Mouse (Mus musculus) ovary, adult 2 months (tissue): ENCODE results near the gene Prrc2c. TPM values are rescaled to one million over a fixed set of nuclear protein-coding genes. Genes with fewer than 3 reads are reported as not detected.

Experiments
- polyA plus RNA-seq: library from polyadenylated mRNA; depleted of rRNA; stranded (reverse); fragments of >200 nt; gene quantifications from 2 replicates; pipeline ENCODE4 v1.2.3, GENCODE M21; 2012; rRNA removed

Prrc2c gene
- polyA plus RNA-seq: 20.8 and 44.8 TPM in 2 replicates

DNA sequence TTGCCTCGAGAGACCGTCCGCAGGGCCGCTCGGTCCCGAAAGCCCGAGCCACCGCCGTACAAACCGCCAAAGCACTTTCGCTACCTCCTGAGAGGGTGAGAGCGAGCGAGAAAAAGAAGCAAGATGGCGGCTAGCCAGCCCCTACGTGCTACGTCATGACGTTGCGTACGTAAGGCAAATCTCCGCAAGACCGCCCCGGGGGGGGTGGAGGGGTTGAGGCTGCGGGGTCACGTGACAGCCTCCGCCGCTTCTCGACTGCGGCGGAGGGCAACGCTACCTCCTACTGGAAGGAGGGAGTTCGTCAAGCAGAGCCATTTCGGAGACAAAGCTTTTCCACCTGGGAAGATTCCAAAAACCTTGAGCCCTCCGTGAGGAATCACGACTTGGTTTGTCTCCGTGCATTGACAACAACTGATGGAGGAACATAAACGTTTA lies at the start of gene Prrc2c:
TSS of gene Prrc2c (minus strand) at position 156 of the 435 bp plus-strand sequence.

DNA sequence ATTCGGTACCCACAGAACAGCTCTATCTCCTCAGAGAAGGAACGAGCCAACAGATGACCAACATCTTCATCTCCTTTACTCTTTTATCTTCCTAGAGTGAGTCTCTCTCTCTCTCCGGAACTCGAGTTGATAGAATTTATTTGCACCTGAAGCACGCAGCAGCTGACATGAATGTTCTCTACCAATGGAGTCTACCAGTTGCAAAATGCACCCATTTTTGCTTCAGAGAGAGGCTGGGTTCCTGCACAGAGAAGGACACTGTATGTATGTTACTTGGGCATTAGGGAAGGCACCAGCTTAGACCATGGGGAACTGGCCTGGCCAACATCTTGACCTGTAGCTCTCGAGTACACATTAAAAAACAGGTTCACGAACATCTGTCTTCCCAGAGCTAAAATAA lies 82.2 kb downstream of the Prrc2c start, which contains the start of gene Myocos:
TSS of gene Myocos (minus strand) at position 101 of the 400 bp plus-strand sequence.

DNA sequence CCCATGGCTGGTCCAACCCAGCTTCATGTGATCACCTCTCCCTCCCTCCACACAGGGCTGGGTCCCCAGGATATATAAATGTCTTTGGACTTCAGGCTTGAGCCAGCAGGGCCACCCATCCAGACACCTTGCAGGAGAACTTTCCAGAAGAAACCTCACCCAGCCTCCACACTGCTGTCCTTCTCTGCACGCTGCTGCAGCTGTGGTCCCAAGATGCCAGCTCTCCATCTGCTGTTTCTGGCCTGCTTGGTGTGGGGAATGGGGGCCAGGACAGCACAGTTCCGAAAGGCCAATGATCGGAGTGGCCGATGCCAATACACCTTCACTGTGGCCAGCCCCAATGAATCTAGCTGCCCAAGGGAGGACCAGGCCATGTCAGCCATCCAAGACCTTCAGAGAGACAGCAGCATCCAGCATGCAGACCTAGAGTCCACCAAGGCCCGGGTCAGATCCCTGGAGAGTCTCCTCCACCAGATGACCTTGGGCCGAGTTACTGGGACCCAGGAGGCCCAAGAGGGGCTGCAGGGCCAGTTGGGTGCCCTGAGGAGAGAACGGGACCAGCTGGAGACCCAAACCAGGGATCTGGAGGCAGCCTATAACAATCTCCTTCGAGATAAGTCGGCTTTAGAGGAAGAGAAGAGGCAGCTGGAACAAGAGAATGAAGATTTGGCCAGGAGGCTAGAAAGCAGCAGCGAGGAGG lies 101.2 kb downstream of the Prrc2c start, which contains the start of gene Myoc:
TSS of gene Myoc (plus strand) at position 105 of the 700 bp plus-strand sequence.

Other genes starting within 250 kb of the Prrc2c start
- 13.4 and 15.5 TPM in 2 replicates for gene Mettl13, start 192.0 kb downstream of the Prrc2c start, polyA plus RNA-seq
- gene Vamp4, start 170.0 kb downstream of the Prrc2c start, polyA plus RNA-seq: 12.1 TPM in 2 replicates
- 5.4 and 9.0 TPM in 2 replicates for gene Myoc, start 101.4 kb downstream of the Prrc2c start, polyA plus RNA-seq
- gene Myocos, start 82.3 kb downstream of the Prrc2c start, polyA plus RNA-seq: 0.44 and 0.73 TPM in 2 replicates
- 0.39 TPM in 1 of 2 replicates, not detected in the other for gene Fmo4, start 73.4 kb upstream of the Prrc2c start, polyA plus RNA-seq
- gene Fmo1, start 126.1 kb upstream of the Prrc2c start, polyA plus RNA-seq: 6.7 and 11.1 TPM in 2 replicates
- gene Fmo2, start 158.2 kb upstream of the Prrc2c start, polyA plus RNA-seq: 2.8 and 4.4 TPM in 2 replicates
- not detected in 2 replicates for gene Fmo6, start 197.0 kb upstream of the Prrc2c start, polyA plus RNA-seq
- gene Fmo3, start 244.0 kb upstream of the Prrc2c start, polyA plus RNA-seq: not detected in 2 replicates